In the genomic region with DNA sequence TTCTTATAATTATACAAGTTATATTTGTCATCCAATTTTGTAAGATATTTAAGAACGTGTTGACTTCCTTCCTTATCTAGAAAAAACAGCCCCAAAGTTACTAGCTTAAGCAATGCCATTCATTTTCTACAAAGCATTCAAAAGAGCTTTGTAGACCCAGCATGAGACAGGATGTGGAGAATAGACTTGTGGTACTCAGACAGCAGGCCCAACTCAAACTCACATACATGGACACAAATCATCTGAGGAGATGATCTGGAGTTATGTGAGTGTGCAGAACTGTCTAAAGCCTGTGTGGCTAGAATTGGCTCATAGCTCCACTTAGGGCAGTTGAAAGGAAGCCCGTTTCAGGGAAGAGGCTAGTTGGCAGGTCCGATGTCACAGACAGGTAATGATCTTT, we compare ENCODE assay signal across 14 mouse cellular contexts.
"Had no signal": no experiment of that assay in that cellular context is flagged by ENCODE, and none has a peak within 500 bp of the region (broad histone marks: within the 10 kb centered on the region; RNA-seq: fewer than 3 reads in every experiment).

No protein-coding gene starts in this region.

- DNase-seq: kidney, adult 11 months; kidney, postnatal 14 days; retina, postnatal 1 day; right cerebral cortex, postnatal 4 days; spleen, adult 18-20 months; thymus, adult 18-20 months; thymus, postnatal 25 days had no signal

- H3K4me3 ChIP-seq: left cerebral cortex, adult 2 months; limb, embryonic 10.5 days; liver, embryonic 15.5 days; midbrain, embryonic 15.5 days; neural tube, embryonic 13.5 days had no signal

- ATAC-seq: hindbrain, postnatal 0 days; midbrain, embryonic 15.5 days had no signal

- H3K4me2 ChIP-seq: liver, embryonic 11.5 days; liver, embryonic 15.5 days; midbrain, embryonic 15.5 days; neural tube, embryonic 13.5 days had no signal

- H3K9me3 ChIP-seq: limb, embryonic 10.5 days; liver, embryonic 15.5 days; midbrain, embryonic 15.5 days; neural tube, embryonic 13.5 days had no signal

- H3K9ac ChIP-seq: liver, embryonic 15.5 days; midbrain, embryonic 15.5 days; neural tube, embryonic 13.5 days had no signal

- H3K27ac ChIP-seq: hindbrain, postnatal 0 days; left cerebral cortex, adult 2 months; limb, embryonic 10.5 days; liver, embryonic 15.5 days; midbrain, embryonic 15.5 days; neural tube, embryonic 13.5 days had no signal

- H3K4me1 ChIP-seq: limb, embryonic 10.5 days; liver, embryonic 15.5 days; midbrain, embryonic 15.5 days; neural tube, embryonic 13.5 days had no signal

- H3K27me3 ChIP-seq: liver, embryonic 15.5 days; midbrain, embryonic 15.5 days; neural tube, embryonic 13.5 days had no signal

- H3K36me3 ChIP-seq: limb, embryonic 10.5 days; liver, embryonic 15.5 days had no signal
